Mouse (Mus musculus) stomach, embryonic 15.5 days (tissue): ENCODE results near the gene Npm1. TPM values are rescaled to one million over a fixed set of nuclear protein-coding genes. Genes with fewer than 3 reads are reported as not detected.
A peak's percentile ranks its signal among the peaks of the same experiment; 100 is the strongest.

Experiments used
- ATAC-seq: fragments of 200-750 bp; cut with Nextera tagmentation; 2 replicates; pipeline ENCODE4 v1.8.0; 2017; ENCODE audit warnings: low read depth, moderate number of reproducible peaks, moderate TSS enrichment; ENCODE audit not compliant: insufficient read depth, low FRiP score
- H3K27ac ChIP-seq: fragments of 300-500 bp; sonication (generic); 2 replicates; pipeline ENCODE4 v1.5.1; 2015; ENCODE audit warnings: mild to moderate bottlenecking, inconsistent platforms
- H3K27me3 ChIP-seq: fragments of 300-500 bp; sonication (generic); replicated peaks from 2 replicates; pipeline ENCODE4 v1.6.1; 2015; ENCODE audit warnings: inconsistent platforms
- H3K36me3 ChIP-seq: fragments of 300-500 bp; sonication (generic); 2 replicates; pipeline ENCODE4 v1.6.1; 2015; ENCODE audit warnings: inconsistent platforms
- H3K4me1 ChIP-seq: fragments of 300-500 bp; sonication (generic); 2 replicates; pipeline ENCODE4 v1.6.1; 2015; ENCODE audit warnings: inconsistent platforms
- H3K4me2 ChIP-seq: fragments of 300-500 bp; sonication (generic); 2 replicates; pipeline ENCODE4 v1.6.1; 2015; ENCODE audit warnings: mild to moderate bottlenecking, inconsistent platforms
- H3K4me3 ChIP-seq: fragments of 300-500 bp; sonication (generic); replicated peaks from 2 replicates; pipeline ENCODE4 v1.5.1; 2015; ENCODE audit warnings: inconsistent platforms
- H3K9ac ChIP-seq: fragments of 300-500 bp; sonication (generic); 2 replicates; pipeline ENCODE4 v1.6.1; 2015; ENCODE audit warnings: inconsistent platforms
- H3K9me3 ChIP-seq: fragments of 300-500 bp; sonication (generic); 2 replicates; pipeline ENCODE4 v1.6.1; 2016; ENCODE audit warnings: inconsistent platforms
- WGBS: fragments of 180-500 bp; shearing (Covaris S2); methylation state at CpG from one replicate; pipeline ENCODE4 v1.1.7; 2015; 5-methylcytosine and 5-hydroxymethylcytosine counted together
- polyA plus RNA-seq: library from polyadenylated mRNA; unstranded; fragments of >200 nt; fragmentation: Nextera tagmentation; extraction: Ambion mirVana; gene quantifications from 2 replicates; pipeline ENCODE4 v1.2.1, GENCODE M21; 2015

Npm1 gene
- polyA plus RNA-seq = 849 and 936 TPM in 2 replicates

DNA sequence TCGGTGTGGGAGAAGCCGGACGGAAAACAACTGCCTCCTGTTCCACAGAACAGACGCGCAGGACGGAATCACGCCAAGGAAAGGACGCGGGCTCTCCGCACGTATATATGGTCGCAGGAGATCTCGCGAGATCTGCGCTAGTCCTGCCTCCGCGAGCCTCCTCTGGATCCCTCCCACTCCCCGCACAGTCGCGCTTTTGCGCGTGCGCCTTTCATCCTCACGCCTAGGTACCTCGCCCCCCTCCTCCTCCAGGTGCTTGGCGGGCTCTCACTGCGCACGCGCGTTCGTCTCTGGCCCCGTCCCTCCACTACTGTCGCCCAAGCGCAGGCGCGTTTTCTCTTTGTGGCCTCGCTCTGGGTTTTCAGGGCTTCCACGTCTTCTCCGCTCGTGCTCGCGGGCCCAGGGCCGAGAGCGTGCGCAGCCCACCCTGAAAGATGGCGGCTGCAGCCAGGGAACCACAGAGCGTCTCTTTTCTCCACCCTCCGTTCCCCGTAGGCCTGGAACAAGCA is at the start of gene Npm1:
Gene Npm1 (minus strand): TSS at position 209 of the 509 bp plus-strand sequence.
- Histone ChIP-seq H3K4me1 (no peaks in the 10 kb centered on the region), H3K27me3 (no peaks in the 10 kb centered on the region), H3K27ac (peak within 1 kb of the TSS; percentile 93), H3K9ac (peak within 1 kb of the TSS; percentile 91), H3K9me3 (no peaks in the 10 kb centered on the region), H3K4me2 (peak within 1 kb of the TSS; percentile 66), H3K36me3 (peaks cover 12% of the 10 kb centered on the region; the same call in 1 of the 2 replicates), H3K4me3 (peak within 1 kb of the TSS; percentile 97)
- WGBS = 4% methylated on average over 49 of the region's 49 CpGs
- ATAC-seq = peak; percentile 98

DNA sequence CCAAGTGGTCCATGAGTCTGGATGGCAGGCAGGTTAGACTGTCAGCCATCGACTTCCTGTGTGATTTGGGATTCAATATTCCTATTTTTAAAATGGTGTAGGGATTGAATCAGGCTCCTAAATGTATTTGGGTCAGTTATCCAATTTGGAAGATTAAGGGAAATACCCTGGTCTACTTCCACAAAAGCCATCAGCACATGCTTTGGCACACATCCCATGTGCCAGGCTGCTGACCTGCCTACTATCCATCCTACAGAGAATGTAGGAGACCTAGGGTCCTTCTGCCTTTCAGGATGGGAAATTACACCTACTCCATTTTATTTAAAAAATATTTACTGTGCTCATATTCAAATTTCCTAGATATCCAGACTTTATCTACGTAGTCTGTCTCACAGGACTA is 44.4 kb upstream of the Npm1 start:
- WGBS = 81% methylated on average over 2 of the region's 2 CpGs
- no peak overlapping the region for H3K4me3 ChIP-seq
- H3K27me3 ChIP-seq = peaks cover 58% of the 10 kb centered on the region
- no peaks in the 10 kb centered on the region for H3K9me3 ChIP-seq
- H3K27ac ChIP-seq = no peak overlapping the region
- no peak for ATAC-seq
- H3K4me2 ChIP-seq = no peak overlapping the region
- H3K4me1 ChIP-seq = peaks cover 14% of the 10 kb centered on the region
- H3K9ac ChIP-seq = no peak overlapping the region
- no peaks in the 10 kb centered on the region for H3K36me3 ChIP-seq

DNA sequence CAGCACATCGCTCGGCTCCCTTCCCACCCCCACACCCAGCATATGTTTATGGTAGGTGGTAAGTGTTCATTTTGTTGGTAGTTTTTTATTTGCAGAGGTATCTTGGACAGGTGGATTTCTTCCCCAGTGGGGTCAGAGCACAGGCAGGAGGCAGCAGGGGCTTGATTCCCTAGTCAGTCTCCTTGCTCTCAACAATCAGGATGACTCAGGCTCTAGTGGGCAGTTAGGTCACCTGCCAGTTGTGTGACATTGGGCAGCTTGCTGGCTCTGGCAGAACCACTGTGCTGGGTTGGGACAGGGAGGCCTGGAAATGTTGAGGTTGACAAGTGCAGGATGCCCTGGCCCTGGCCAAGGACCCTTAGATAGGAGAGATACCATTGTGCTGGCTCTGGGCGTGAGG is 42.0 kb upstream of the Npm1 start:
- H3K36me3 ChIP-seq = no peaks in the 10 kb centered on the region
- no peak overlapping the region for H3K27ac ChIP-seq
- H3K4me2 ChIP-seq = no peak overlapping the region
- peaks cover 32% of the 10 kb centered on the region for H3K4me1 ChIP-seq
- no peak overlapping the region for H3K9ac ChIP-seq
- 15% methylated on average over 3 of the region's 3 CpGs for WGBS
- H3K9me3 ChIP-seq = no peaks in the 10 kb centered on the region
- no peak for ATAC-seq
- no peak overlapping the region for H3K4me3 ChIP-seq
- peaks cover 82% of the 10 kb centered on the region for H3K27me3 ChIP-seq

DNA sequence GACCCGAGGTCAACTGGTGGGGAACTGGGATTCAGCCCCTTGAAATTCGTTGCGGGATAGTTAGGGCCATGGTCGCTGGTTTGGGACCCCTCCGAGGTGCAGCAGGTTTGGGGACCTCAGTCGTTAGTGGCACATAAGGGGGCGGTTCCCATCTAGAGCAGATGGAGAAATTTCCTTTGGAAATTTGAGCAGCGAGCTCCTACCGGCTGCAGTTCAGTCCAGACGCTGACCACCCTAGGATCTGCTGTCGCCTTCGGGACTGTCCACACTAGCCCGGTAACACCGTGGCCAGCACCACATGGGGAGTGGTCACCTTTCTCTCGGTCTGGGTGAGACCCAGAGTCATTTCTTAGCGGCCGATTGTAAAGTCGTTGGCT is 41.3 kb upstream of the Npm1 start:
- Histone ChIP-seq H3K36me3 (no peaks in the 10 kb centered on the region), H3K4me1 (peaks cover 35% of the 10 kb centered on the region), H3K27me3 (peaks cover 88% of the 10 kb centered on the region), H3K4me2 (no peak overlapping the region), H3K4me3 (no peak overlapping the region), H3K9ac (no peak overlapping the region), H3K27ac (no peak overlapping the region), H3K9me3 (no peaks in the 10 kb centered on the region)
- WGBS = 2% methylated on average over 18 of the region's 18 CpGs
- no peak for ATAC-seq

DNA sequence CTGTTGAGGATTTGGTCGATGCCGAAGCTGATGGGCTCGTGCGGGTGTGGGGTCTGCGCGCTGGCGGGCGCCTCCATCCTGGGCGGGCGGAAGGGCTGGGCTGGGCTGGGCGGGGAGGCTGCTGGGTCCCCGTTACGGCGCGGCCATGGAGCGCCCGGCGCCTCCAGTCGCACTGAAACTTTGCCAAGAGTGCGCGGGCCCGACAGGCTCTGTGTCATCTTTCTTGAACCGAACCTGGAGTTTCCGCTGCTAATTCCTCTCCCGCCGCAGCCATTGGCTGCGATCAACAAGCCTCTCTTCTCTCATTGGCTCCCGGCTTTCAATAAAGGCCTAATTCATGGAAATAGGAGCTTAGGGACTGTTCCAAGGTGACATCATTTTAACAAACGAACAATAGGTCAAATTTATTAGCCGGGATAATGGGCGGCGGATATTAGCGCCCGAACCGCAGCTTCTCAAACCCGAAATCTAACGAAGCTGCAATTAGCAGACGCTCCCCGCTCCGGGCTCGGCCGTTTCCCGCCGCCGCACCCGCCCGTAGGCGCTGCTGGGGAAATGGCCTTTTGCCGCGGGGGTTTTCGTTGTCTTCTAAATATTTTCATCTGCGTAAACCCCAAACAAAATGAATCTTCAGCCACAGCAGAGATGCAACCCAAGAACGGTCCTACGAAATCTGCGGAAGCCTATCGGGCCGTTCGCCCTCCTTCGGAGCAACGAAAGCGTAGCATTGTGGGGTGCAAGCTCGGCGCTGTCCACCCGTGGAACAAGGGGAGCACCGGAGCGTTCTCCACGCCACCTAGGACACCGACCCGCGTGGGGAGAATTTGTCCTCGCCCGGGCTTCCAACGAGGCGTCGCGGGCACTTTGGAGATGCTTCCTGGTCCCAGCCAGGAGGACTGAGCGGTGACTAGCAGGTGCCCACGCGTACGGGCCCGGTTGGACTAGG is 40.6 kb upstream of the Npm1 start, which contains the start of gene Tlx3:
Gene Tlx3 (minus strand): TSS at position 207 of the 946 bp plus-strand sequence.
- ATAC-seq = peak; percentile 24; the same call in 1 of the 2 replicates
- Histone ChIP-seq H3K9me3 (no peaks in the 10 kb centered on the region), H3K9ac (no peak within 1 kb of the TSS), H3K36me3 (no peaks in the 10 kb centered on the region), H3K4me2 (peak within 1 kb of the TSS; percentile 50), H3K27me3 (peaks cover 95% of the 10 kb centered on the region), H3K27ac (no peak within 1 kb of the TSS), H3K4me1 (peaks cover 38% of the 10 kb centered on the region), H3K4me3 (peak within 1 kb of the TSS; percentile 27)
- under 1% methylated on average over 80 of the region's 81 CpGs for WGBS

DNA sequence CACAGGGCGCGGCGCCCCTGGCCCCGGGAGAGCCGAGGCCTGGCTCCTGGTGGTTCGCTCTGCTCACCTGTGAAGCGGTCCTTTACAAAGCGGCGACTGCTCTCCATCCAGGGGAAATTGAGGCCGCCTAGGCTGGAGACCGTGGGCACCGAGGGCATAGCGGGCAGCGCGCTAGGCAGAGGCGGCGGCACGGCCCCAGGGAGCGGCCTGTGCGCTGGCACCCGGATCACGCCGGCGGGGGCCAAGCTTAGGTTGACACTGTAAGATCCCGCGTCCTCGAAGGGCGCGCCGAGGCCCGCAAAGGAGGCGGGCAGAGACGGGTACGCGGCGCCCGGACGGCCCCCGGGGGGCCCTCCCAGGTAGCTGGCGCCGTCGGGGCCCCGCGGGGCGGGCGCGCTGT is 40.0 kb upstream of the Npm1 start:
- Histone ChIP-seq H3K4me3 (peak overlapping the region; percentile 27), H3K9ac (no peak overlapping the region), H3K4me1 (peaks cover 38% of the 10 kb centered on the region), H3K27me3 (peaks cover 96% of the 10 kb centered on the region), H3K4me2 (peak overlapping the region; percentile 50), H3K36me3 (no peaks in the 10 kb centered on the region), H3K27ac (no peak overlapping the region), H3K9me3 (no peaks in the 10 kb centered on the region)
- WGBS = 1% methylated on average over 47 of the region's 47 CpGs
- ATAC-seq = no peak

DNA sequence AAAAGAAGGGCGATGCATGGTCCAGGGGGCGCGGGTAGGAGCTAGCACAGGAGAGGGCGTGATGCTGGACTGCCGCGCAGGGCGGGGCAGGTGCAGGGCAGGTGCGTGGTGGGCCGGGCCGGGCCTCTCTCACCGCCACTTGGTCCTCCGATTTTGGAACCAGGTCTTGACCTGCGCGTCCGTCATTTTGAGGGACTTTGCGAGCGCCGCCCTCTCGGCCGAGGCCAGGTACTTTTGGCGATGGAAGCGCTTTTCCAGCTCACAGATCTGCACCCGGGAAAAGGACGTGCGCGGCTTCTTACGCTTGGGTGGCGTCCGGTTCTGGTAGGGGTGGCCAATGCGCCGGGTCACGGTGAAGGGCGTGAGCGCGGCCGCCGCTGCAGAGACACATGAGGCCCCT is 39.3 kb upstream of the Npm1 start:
- Histone ChIP-seq H3K4me2 (no peak overlapping the region), H3K4me3 (0 out of 2 replicates have a peak overlapping the region, but pooled peaks have one; percentile 27), H3K27ac (no peak overlapping the region), H3K9me3 (no peaks in the 10 kb centered on the region), H3K27me3 (peaks cover 98% of the 10 kb centered on the region), H3K4me1 (peaks cover 38% of the 10 kb centered on the region), H3K9ac (no peak overlapping the region), H3K36me3 (no peaks in the 10 kb centered on the region)
- ATAC-seq = no peak
- 1% methylated on average over 34 of the region's 37 CpGs for WGBS

DNA sequence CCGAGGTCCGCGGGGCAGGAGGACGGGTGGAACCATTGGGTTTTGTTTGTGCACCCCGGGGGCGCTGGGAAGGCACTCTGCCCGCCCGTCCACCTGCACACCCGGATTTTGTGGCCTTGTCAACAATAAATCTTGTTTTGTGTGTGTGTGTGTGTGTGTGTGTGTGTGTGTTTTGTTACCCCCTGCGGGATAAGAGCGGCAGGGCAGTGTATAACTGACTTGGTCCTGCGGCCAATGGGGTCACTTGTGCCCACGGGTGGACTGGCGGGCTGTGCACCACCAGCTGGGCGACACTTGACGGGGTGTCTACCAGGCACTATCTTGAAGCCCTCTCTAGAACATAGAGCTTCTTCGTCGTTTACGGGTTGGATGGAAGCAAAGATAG is 38.6 kb upstream of the Npm1 start:
- H3K4me3 ChIP-seq = peak overlapping the region; percentile 33
- no peak for ATAC-seq
- H3K36me3 ChIP-seq = no peaks in the 10 kb centered on the region
- H3K9ac ChIP-seq = no peak overlapping the region
- H3K9me3 ChIP-seq = no peaks in the 10 kb centered on the region
- whole genome bisulfite sequencing = 2% methylated on average over 19 of the region's 19 CpGs
- H3K27me3 ChIP-seq = peaks cover 100% of the 10 kb centered on the region
- peaks cover 38% of the 10 kb centered on the region for H3K4me1 ChIP-seq
- H3K27ac ChIP-seq = no peak overlapping the region
- H3K4me2 ChIP-seq = peak overlapping the region; percentile 62

DNA sequence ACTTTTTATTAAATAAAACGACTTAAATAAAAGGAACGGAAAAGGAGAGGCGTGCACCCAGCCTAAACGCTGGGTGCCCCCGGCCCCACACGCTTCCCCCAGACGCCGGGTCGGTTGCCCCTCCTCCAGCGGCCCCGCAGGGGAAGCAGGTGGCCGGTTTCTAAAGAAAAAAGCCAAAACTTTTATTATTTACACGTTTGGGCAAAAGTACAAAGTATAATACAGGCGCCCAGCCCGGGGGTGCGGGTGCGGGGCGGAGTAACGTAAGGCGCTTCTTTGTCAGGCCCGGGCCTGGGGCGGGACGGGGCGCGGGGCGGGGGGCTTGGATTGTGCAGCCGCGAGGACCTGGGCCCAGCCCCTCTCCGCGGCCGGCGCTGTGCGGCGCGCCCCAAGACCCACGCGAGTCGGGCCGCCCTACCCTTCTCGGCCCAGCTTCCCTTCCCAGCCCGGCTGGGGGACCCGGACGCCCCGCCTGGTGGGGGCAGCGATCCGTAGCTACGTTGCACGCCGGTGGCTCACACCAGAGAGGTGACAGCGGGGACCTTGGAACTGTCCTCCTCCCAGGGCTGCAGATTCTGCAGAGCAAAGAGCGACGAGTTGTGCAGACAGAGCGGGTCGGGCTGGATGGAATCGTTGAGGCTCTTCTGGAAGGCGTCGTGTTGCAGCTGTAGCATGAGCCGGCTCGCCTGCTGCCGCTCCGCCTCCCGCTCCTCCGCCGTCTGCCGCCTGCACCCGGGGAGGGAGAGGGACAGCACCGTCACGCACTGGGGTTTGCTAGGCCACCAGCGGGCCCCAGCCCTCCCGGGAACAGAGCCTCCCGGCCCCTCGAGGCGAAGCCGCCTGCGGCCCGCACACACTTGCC is 38.0 kb upstream of the Npm1 start:
- ATAC-seq = 0 out of 2 replicates have a peak, but pooled peaks have one; percentile 20
- WGBS = 1% methylated on average over 67 of the region's 76 CpGs
- Histone ChIP-seq H3K4me3 (peak overlapping the region; percentile 33), H3K27ac (no peak overlapping the region), H3K4me1 (peaks cover 38% of the 10 kb centered on the region), H3K36me3 (no peaks in the 10 kb centered on the region), H3K4me2 (peak overlapping the region; percentile 62), H3K27me3 (peaks cover 100% of the 10 kb centered on the region), H3K9me3 (no peaks in the 10 kb centered on the region), H3K9ac (no peak overlapping the region)

DNA sequence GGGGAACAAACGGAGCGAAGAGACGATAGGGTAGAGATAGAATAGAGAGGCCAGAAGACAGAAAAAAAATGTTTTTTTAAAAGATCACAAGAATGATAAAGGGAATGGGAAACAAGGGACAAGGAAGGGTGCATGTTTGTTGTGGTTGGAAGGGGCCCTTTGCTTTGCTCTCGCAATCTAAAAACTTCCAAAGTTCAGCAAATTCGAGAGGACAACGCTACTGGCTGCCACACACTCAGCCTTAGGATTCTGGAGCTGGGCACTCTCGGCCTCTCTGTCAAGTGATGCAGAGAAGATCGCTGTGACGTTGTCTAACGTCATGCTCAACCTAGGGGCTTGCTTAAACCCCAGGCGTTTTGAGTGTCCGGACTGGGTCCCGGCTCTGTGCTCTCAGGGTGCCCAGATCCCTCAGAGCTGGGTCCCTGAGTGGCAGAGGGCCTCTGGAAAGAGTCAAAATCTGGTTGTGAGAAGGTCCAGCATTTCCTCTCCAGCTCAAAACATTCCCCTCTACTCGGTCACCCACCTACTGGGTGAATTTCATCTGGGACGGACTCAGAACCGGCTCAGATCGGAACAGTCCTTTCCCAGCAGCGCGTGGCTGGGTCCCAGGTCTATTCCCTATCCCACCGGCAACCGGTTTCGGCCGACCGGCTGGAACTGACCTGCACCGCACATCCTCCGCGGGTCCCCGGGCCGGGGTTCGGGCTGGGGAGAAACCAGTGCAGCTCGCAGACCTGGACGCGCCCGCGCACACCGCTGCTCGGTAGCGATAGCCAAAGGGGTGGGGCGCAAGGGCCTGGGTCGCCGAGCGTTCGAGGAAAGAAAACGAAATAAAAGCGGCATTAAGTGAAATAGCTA is 37.1 kb upstream of the Npm1 start:
- Histone ChIP-seq H3K27me3 (peaks cover 100% of the 10 kb centered on the region), H3K4me2 (peak overlapping the region; percentile 62), H3K4me3 (peak overlapping the region; percentile 33), H3K9ac (no peak overlapping the region), H3K27ac (no peak overlapping the region), H3K4me1 (peaks cover 38% of the 10 kb centered on the region), H3K36me3 (no peaks in the 10 kb centered on the region), H3K9me3 (no peaks in the 10 kb centered on the region)
- 1% methylated on average over 45 of the region's 45 CpGs for WGBS
- ATAC-seq = no peak

DNA sequence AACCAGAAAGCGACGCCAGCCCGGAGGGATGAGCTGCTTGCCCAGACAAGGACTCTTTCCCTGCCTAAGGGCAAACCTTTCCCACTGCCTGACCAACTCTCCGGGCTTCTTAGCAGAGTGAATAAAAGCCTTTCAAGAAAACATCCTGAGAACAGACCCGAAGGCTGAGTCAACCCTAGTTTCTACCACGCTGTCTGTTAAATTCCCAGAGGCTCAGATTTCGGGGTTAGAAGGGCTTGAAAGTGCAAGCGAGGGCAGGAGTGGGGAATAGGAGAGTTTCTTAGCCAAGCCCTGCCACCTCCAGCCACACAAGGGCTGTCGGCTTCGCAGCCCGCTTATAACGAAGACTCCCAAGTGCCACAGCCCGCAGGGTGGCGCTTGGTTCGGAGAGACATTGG is 36.1 kb upstream of the Npm1 start:
- H3K27me3 ChIP-seq = peaks cover 96% of the 10 kb centered on the region
- H3K27ac ChIP-seq = no peak overlapping the region
- H3K4me1 ChIP-seq = peaks cover 38% of the 10 kb centered on the region
- H3K4me2 ChIP-seq = no peak overlapping the region
- no peak overlapping the region for H3K4me3 ChIP-seq
- no peaks in the 10 kb centered on the region for H3K9me3 ChIP-seq
- no peak overlapping the region for H3K9ac ChIP-seq
- WGBS = 5% methylated on average over 15 of the region's 15 CpGs
- no peak for ATAC-seq
- H3K36me3 ChIP-seq = no peaks in the 10 kb centered on the region
